Mouse (Mus musculus): ENCODE measurements around the gene Hint1.
A peak's percentile ranks its signal among the peaks of the same experiment; 100 is the strongest.

Hint1 gene

GRCm38 (mm10) chr11:54897470-54897869, 31.3 kb downstream of the Hint1 start:
- DNase-seq, result no peak

- no peak for DNase-seq
Observed at GRCm38 (mm10) chr11:54899657-54900056, 33.5 kb downstream of the Hint1 start.

- DNase-seq, result no peak
Observed at GRCm38 (mm10) chr11:54902333-54903323, 36.4 kb downstream of the Hint1 start, which contains the start of gene Gpx3. Gene Gpx3 (plus strand): TSS chr11:54902453.

- no peak for DNase-seq
Observed at GRCm38 (mm10) chr11:54903339-54903738, 37.2 kb downstream of the Hint1 start.

GRCm38 (mm10) chr11:54903940-54904706, 37.9 kb downstream of the Hint1 start:
- DNase-seq, result peak in 1 of 2 experiments; percentile 10

- no peak for DNase-seq
Observed at GRCm38 (mm10) chr11:54905086-54905485, 38.9 kb downstream of the Hint1 start.

- no peak for DNase-seq
Observed at GRCm38 (mm10) chr11:54905931-54906330, 39.7 kb downstream of the Hint1 start.

- no peak for DNase-seq
Observed at GRCm38 (mm10) chr11:54906466-54906865, 40.3 kb downstream of the Hint1 start.

GRCm38 (mm10) chr11:54907259-54907658, 41.1 kb downstream of the Hint1 start:
- DNase-seq, result no peak

- DNase-seq, result no peak
Observed at GRCm38 (mm10) chr11:54909273-54909672, 43.1 kb downstream of the Hint1 start.

GRCm38 (mm10) chr11:54910081-54910665, 44.0 kb downstream of the Hint1 start:
- no peak for DNase-seq

GRCm38 (mm10) chr11:54911201-54911600, 45.0 kb downstream of the Hint1 start:
- no peak for DNase-seq

- no peak for DNase-seq
Observed at GRCm38 (mm10) chr11:54911671-54912502, 45.7 kb downstream of the Hint1 start.

- no peak for DNase-seq
Observed at GRCm38 (mm10) chr11:54912503-54913316, 46.5 kb downstream of the Hint1 start.

- no peak for DNase-seq
Observed at GRCm38 (mm10) chr11:54913841-54914240, 47.7 kb downstream of the Hint1 start.

- DNase-seq, result no peak
Observed at GRCm38 (mm10) chr11:54917461-54917860, 51.3 kb downstream of the Hint1 start.

GRCm38 (mm10) chr11:54918273-54918672, 52.1 kb downstream of the Hint1 start:
- peak in 1 of 2 experiments; percentile 22 for DNase-seq

Measured in B cell, adult 2 months (primary cell).